Mouse (Mus musculus) midbrain, embryonic 16.5 days (tissue): ENCODE data around the gene Nav3. TPM values are rescaled to one million over a fixed set of nuclear protein-coding genes. Genes with fewer than 3 reads are reported as not detected.

Source experiments
- ATAC-seq: fragments of 200-750 bp; cut with Nextera tagmentation; 2 replicates; pipeline ENCODE4 v1.8.0; 2017; ENCODE audit warnings: moderate TSS enrichment
- H3K27ac ChIP-seq: fragments of 300-500 bp; sonication (generic); 2 replicates; pipeline ENCODE4 v1.5.1; 2014; ENCODE audit warnings: mild to moderate bottlenecking, low read length, mixed read lengths
- H3K27me3 ChIP-seq: fragments of 300-500 bp; sonication (generic); 2 replicates; pipeline ENCODE4 v1.6.1; 2014; ENCODE audit warnings: low read depth, low read length, mixed read lengths; ENCODE audit not compliant: control insufficient read depth, insufficient read depth
- H3K36me3 ChIP-seq: fragments of 300-500 bp; sonication (generic); 2 replicates; pipeline ENCODE4 v1.6.1; 2014; ENCODE audit warnings: mild to moderate bottlenecking, low read length, moderate library complexity, mixed read lengths; ENCODE audit not compliant: control insufficient read depth, insufficient read depth
- H3K4me1 ChIP-seq: fragments of 300-500 bp; sonication (generic); 2 replicates; pipeline ENCODE4 v1.6.1; 2014; ENCODE audit warnings: mild to moderate bottlenecking, low read length, mixed read lengths; ENCODE audit not compliant: control insufficient read depth, insufficient read depth
- H3K4me2 ChIP-seq: fragments of 300-500 bp; sonication (generic); 2 replicates; pipeline ENCODE4 v1.6.1; 2014; ENCODE audit warnings: mild to moderate bottlenecking, low read length, mixed read lengths
- H3K4me3 ChIP-seq: fragments of 300-500 bp; sonication (generic); 2 replicates; pipeline ENCODE4 v1.5.1; 2014; ENCODE audit warnings: low read depth, mild to moderate bottlenecking, low read length, moderate library complexity, mixed read lengths
- H3K9ac ChIP-seq: fragments of 300-500 bp; sonication (generic); 2 replicates; pipeline ENCODE4 v1.6.1; 2014; ENCODE audit warnings: low read depth, low read length, mixed read lengths
- H3K9me3 ChIP-seq: fragments of 300-500 bp; sonication (generic); replicated peaks from 2 replicates; pipeline ENCODE4 v1.6.1; 2014; ENCODE audit warnings: mild to moderate bottlenecking, low read length, mixed read lengths; ENCODE audit not compliant: control insufficient read depth, poor library complexity, severe bottlenecking
- WGBS: fragments of 180-500 bp; shearing (Covaris S2); extraction: QIAGEN DNeasy Blood & Tissue Kit; methylation state at CpG from one replicate; pipeline ENCODE4 v1.1.7; 2014; 5-methylcytosine and 5-hydroxymethylcytosine counted together
- polyA plus RNA-seq: library from polyadenylated mRNA; unstranded; fragments of >200 nt; fragmentation: Nextera tagmentation; extraction: Ambion mirVana; gene quantifications from 2 replicates; pipeline ENCODE4 v1.2.1, GENCODE M21; 2015

Nav3 gene
- polyA plus RNA-seq, 1 experiment from 2014 or later: 18.7 TPM

- no peak for ATAC-seq
- H3K27me3 ChIP-seq: no peaks in the 10 kb centered on the region
- 86% methylated on average over 2 of the region's 2 CpGs for whole genome bisulfite sequencing
- no peaks in the 10 kb centered on the region for H3K4me1 ChIP-seq
- no peak overlapping the region for H3K9ac ChIP-seq
- H3K9me3 ChIP-seq: no peaks in the 10 kb centered on the region
- no peak overlapping the region for H3K27ac ChIP-seq
- H3K4me2 ChIP-seq: no peak overlapping the region
- H3K36me3 ChIP-seq: no peaks in the 10 kb centered on the region
- H3K4me3 ChIP-seq: no peak overlapping the region
Observed at GRCm38 (mm10) chr10:109672896-109673295, 783.1 kb downstream of the Nav3 start.

GRCm38 (mm10) chr10:109667453-109667852 is 788.6 kb downstream of the Nav3 start:
- Histone ChIP-seq H3K36me3 (no peaks in the 10 kb centered on the region), H3K4me1 (no peaks in the 10 kb centered on the region; the same call in 1 of the 2 replicates), H3K9me3 (no peaks in the 10 kb centered on the region), H3K4me3 (no peak overlapping the region), H3K27ac (0 out of 2 replicates have a peak overlapping the region, but pooled peaks have one; percentile 17), H3K27me3 (no peaks in the 10 kb centered on the region), H3K4me2 (no peak overlapping the region), H3K9ac (no peak overlapping the region)
- ATAC-seq: no peak
- 78% methylated on average over 4 of the region's 4 CpGs for WGBS

- H3K27ac ChIP-seq: peak overlapping the region; percentile 46; the same call in 1 of the 2 replicates
- no peaks in the 10 kb centered on the region; the same call in 1 of the 2 replicates for H3K4me1 ChIP-seq
- peak overlapping the region; percentile 16 for H3K4me3 ChIP-seq
- no peaks in the 10 kb centered on the region for H3K9me3 ChIP-seq
- WGBS: 23% methylated on average over 14 of the region's 14 CpGs
- H3K27me3 ChIP-seq: no peaks in the 10 kb centered on the region
- peak; percentile 76 for ATAC-seq
- H3K4me2 ChIP-seq: peak overlapping the region; percentile 44
- H3K36me3 ChIP-seq: no peaks in the 10 kb centered on the region
- no peak overlapping the region for H3K9ac ChIP-seq
Observed at GRCm38 (mm10) chr10:109664629-109665317, 791.2 kb downstream of the Nav3 start.

GRCm38 (mm10) chr10:109651516-109651915 is 804.5 kb downstream of the Nav3 start:
- Histone ChIP-seq H3K27ac (no peak overlapping the region), H3K36me3 (no peaks in the 10 kb centered on the region), H3K9me3 (no peaks in the 10 kb centered on the region), H3K4me2 (no peak overlapping the region), H3K27me3 (no peaks in the 10 kb centered on the region), H3K9ac (no peak overlapping the region), H3K4me3 (no peak overlapping the region), H3K4me1 (peaks cover 5% of the 10 kb centered on the region; the same call in 1 of the 2 replicates)
- ATAC-seq: no peak
- 76% methylated on average over 7 of the region's 7 CpGs for WGBS

GRCm38 (mm10) chr10:109643598-109643997 is 812.4 kb downstream of the Nav3 start:
- Histone ChIP-seq H3K27ac (no peak overlapping the region), H3K9me3 (no peaks in the 10 kb centered on the region), H3K9ac (no peak overlapping the region), H3K27me3 (no peaks in the 10 kb centered on the region), H3K36me3 (no peaks in the 10 kb centered on the region), H3K4me1 (peaks cover 6% of the 10 kb centered on the region), H3K4me3 (no peak overlapping the region), H3K4me2 (no peak overlapping the region)
- no peak for ATAC-seq
- 97% methylated on average over 3 of the region's 3 CpGs for WGBS

- 77% methylated on average over 7 of the region's 7 CpGs for WGBS
- ATAC-seq: no peak
Observed at GRCm38 (mm10) chr10:109641806-109642205, 814.2 kb downstream of the Nav3 start.

GRCm38 (mm10) chr10:109637702-109638101 is 818.3 kb downstream of the Nav3 start:
- Histone ChIP-seq H3K9me3 (no peaks in the 10 kb centered on the region), H3K9ac (no peak overlapping the region), H3K27ac (no peak overlapping the region), H3K4me3 (no peak overlapping the region), H3K4me1 (peaks cover 4% of the 10 kb centered on the region; the same call in 1 of the 2 replicates), H3K4me2 (no peak overlapping the region), H3K36me3 (no peaks in the 10 kb centered on the region), H3K27me3 (no peaks in the 10 kb centered on the region)
- WGBS: 76% methylated on average over 16 of the region's 16 CpGs
- no peak for ATAC-seq

More at GRCm38 (mm10) chr10:109641806-109642205, 814.2 kb downstream of the Nav3 start:
- Histone ChIP-seq H3K27ac (no peak overlapping the region), H3K27me3 (no peaks in the 10 kb centered on the region), H3K4me1 (peaks cover 4% of the 10 kb centered on the region; the same call in 1 of the 2 replicates), H3K4me3 (no peak overlapping the region), H3K36me3 (no peaks in the 10 kb centered on the region), H3K9ac (no peak overlapping the region), H3K4me2 (no peak overlapping the region), H3K9me3 (no peaks in the 10 kb centered on the region)
